Mouse (Mus musculus) olfactory bulb, adult 2 months (tissue): ENCODE measurements at regions not wholly inside any gene's neighbourhood (a gene's known extent, or its start where the extent isn't known, plus 50 kb on each side); places are given as distances from the start of the nearest gene placed in this dataset.

Experiments
- CTCF ChIP-seq: fragments of 200-500 bp; IDR thresholded peaks from 2 replicates; pipeline ENCODE4 v1.5.1; 2012; ENCODE audit warnings: low read depth, mild to moderate bottlenecking, low read length, moderate library complexity; ENCODE audit not compliant: insufficient read depth
- POLR2A ChIP-seq: fragments of 200-500 bp; IDR thresholded peaks from 2 replicates; pipeline ENCODE4 v1.6.1; 2012; ENCODE audit warnings: mild to moderate bottlenecking, low read depth, low read length, moderate library complexity; ENCODE audit not compliant: insufficient read depth

DNA sequence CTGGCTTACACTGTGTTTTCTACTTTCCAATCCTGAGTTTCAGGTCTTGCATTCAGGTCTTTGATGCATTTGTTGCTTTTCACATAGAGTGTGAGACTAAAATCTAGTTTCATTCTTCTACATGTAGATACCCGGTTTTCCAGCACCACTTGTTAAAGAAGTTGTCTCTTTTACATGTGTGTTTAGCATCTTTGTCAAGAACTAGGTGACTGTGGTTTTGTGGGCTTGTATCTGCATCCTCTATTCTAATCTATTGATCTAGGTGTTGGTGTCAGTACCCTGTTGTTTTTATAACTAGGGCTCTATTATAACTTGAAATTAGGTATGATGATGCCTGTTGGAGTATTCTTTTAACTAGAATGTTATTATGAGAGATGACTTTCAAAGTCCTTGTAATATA, 204.0 kb upstream of the Atp10a start:
- TF ChIP-seq POLR2A, result no peak
- no peak for TF ChIP-seq CTCF
